Mouse (Mus musculus) myocyte (in vitro differentiated cells): ENCODE data around the gene Kcnh2. TPM values are rescaled to one million over a fixed set of nuclear protein-coding genes. Genes with fewer than 3 reads are reported as not detected.
"Not testable (repeated sequence)": the region's sequence is repeated elsewhere in the genome, so short reads cannot be mapped to it uniquely, and the experiment has no call there.

ENCODE experiments used
- H3K27me3 ChIP-seq: one replicate; pipeline ENCODE4 v1.6.1; 2011; ENCODE audit not compliant: control insufficient read depth, insufficient read depth, insufficient read length
- H3K36me3 ChIP-seq: one replicate; pipeline ENCODE4 v1.6.1; 2011; ENCODE audit not compliant: control insufficient read depth, insufficient read depth
- H3K4me2 ChIP-seq: one replicate; pipeline ENCODE4 v1.6.1; 2011; ENCODE audit warnings: low read depth, control low read depth
- H3K4me3 ChIP-seq: one replicate; pipeline ENCODE4 v1.5.1; 2011; ENCODE audit warnings: mild to moderate bottlenecking, control low read depth, moderate library complexity
- H3K79me2 ChIP-seq: one replicate; pipeline ENCODE4 v1.6.1; 2011; ENCODE audit not compliant: control insufficient read depth, insufficient read depth
- H3ac ChIP-seq: one replicate; pipeline ENCODE4 v1.6.1; 2011; ENCODE audit not compliant: control insufficient read depth, insufficient read length
- CEBPB ChIP-seq: IDR thresholded peaks from 2 replicates; pipeline ENCODE4 v1.6.1; 2011; ENCODE audit warnings: mild to moderate bottlenecking, moderate library complexity; ENCODE audit not compliant: poor library complexity, insufficient read depth, severe bottlenecking
- E2F4 ChIP-seq: IDR thresholded peaks from one replicate; pipeline ENCODE4 v1.6.1; 2011; ENCODE audit warnings: mild to moderate bottlenecking, control low read depth, moderate library complexity; ENCODE audit not compliant: insufficient read depth
- MAX ChIP-seq: IDR thresholded peaks from one replicate; pipeline ENCODE4 v1.6.1; 2011; ENCODE audit warnings: low read depth, mild to moderate bottlenecking, control low read depth
- MYOD1 ChIP-seq, 3 experiments: IDR thresholded peaks; one replicate each; pipeline ENCODE4 v1.6.1; 2011; ENCODE audit warnings: control low read depth in 2 of 3, low read depth in 2 of 3, mild to moderate bottlenecking in 2 of 3, moderate library complexity in 1 of 3; ENCODE audit not compliant: insufficient read length in 2 of 3, control insufficient read depth in 1 of 3
- MYOG ChIP-seq, 3 experiments: IDR thresholded peaks; one replicate each; pipeline ENCODE4 v1.6.1; 2011; ENCODE audit warnings: control low read depth in 2 of 3, low read depth in 2 of 3, mild to moderate bottlenecking in 2 of 3; ENCODE audit not compliant: insufficient read length in 2 of 3, control insufficient read depth in 1 of 3, insufficient read depth in 1 of 3
- POLR2A ChIP-seq: IDR thresholded peaks from one replicate; pipeline ENCODE4 v1.6.1; 2011; ENCODE audit warnings: low read depth, mild to moderate bottlenecking, control low read depth, moderate library complexity; ENCODE audit not compliant: insufficient read length
- POLR2AphosphoS2 ChIP-seq: IDR thresholded peaks from one replicate; pipeline ENCODE4 v1.6.1; 2011; ENCODE audit warnings: low read depth, control low read depth; ENCODE audit not compliant: insufficient read length
- REST ChIP-seq: IDR thresholded peaks from one replicate; pipeline ENCODE4 v1.6.1; 2011; ENCODE audit warnings: mild to moderate bottlenecking, control low read depth, moderate library complexity; ENCODE audit not compliant: insufficient read depth, insufficient read length
- SRF ChIP-seq: IDR thresholded peaks from one replicate; pipeline ENCODE4 v1.6.1; 2011; ENCODE audit warnings: low read depth; ENCODE audit not compliant: control insufficient read depth, insufficient read length
- TCF12 ChIP-seq: IDR thresholded peaks from one replicate; pipeline ENCODE4 v1.6.1; 2011; ENCODE audit warnings: mild to moderate bottlenecking, control low read depth; ENCODE audit not compliant: poor library complexity, insufficient read depth, severe bottlenecking
- TCF3 ChIP-seq: IDR thresholded peaks from one replicate; pipeline ENCODE4 v1.6.1; 2011; ENCODE audit warnings: low read depth, control low read depth; ENCODE audit not compliant: insufficient read length
- USF1 ChIP-seq: IDR thresholded peaks from one replicate; pipeline ENCODE4 v1.6.1; 2011; ENCODE audit warnings: low read depth, mild to moderate bottlenecking, control low read depth, moderate library complexity
- polyA plus RNA-seq: library from polyadenylated mRNA; unstranded; fragments of >200 nt; fragmentation: generic; extraction: Trizol; gene quantifications from one replicate; pipeline ENCODE4 v1.2.1, GENCODE M21; 2012; ENCODE audit warnings: missing spikeins

The Kcnh2 gene
- polyA plus RNA-seq, result 10.3 TPM

DNA sequence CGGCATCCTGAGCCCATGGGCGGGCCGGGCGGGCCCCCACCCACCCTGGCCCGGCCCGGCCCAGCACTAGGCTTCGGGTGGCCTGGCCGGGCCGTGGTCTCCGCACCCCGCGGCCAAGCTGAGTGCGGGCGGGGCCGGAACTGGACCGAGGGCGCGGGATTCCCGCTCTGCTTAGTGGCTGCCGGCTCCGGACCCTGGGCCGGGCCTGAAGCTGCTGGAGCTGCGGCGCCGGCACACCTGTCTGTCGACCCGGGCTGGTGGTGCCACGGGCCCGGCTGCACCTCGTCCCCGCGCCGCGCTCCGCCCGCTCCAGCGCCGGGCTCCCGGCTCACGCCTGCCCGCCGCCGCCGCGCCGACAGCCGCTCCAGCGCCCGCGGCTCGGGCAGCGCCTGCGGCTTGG, at the start of gene Kcnh2:
Kcnh2 (minus strand) TSS at position 327 of the 400 bp plus-strand sequence.
- Histone ChIP-seq H3K27me3 (no peaks in the 10 kb centered on the region), H3ac (peak within 1 kb of the TSS; percentile 44), H3K79me2 (no peaks in the 10 kb centered on the region), H3K4me3 (peak within 1 kb of the TSS; percentile 22), H3K4me2 (peak within 1 kb of the TSS; percentile 84), H3K36me3 (no peaks in the 10 kb centered on the region)
- peak in 1 of 3 experiments; percentile 22 for TF ChIP-seq MYOD1 (IDR thresholded peaks at IDR 0.05; ENCODE audit: control insufficient read depth in 1 of 3, insufficient read length in 2 of 3, low read depth in 2 of 3)
- TF ChIP-seq TCF12, result no peak

DNA sequence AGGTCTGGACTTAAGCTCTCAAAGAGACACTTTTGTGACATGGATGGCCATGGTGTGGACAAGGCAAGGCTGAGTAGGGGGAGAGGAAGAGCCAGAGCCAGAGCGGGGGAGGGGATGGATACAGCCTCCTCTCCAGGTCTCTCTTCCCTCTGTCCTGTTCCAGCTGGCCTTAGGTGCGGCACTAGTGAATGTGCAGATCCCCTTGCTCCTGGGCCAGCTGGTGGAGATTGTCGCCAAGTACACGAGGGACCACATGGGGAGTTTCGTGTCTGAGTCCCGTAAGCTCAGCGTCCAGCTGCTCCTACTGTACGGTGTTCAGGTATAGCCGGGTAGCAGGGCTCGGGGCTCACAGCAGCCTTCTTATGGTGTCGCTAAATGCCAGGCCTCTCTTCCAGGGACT, 49.0 kb upstream of the Kcnh2 start:
- TF ChIP-seq POLR2AphosphoS2 (no peak), REST (no peak), USF1 (no peak), TCF3 (no peak), MYOG (IDR thresholded peaks at IDR 0.05; ENCODE audit: control insufficient read depth in 1 of 3, insufficient read depth in 1 of 3, insufficient read length in 2 of 3, low read depth in 2 of 3) (no peak), TCF12 (no peak), MAX (no peak), E2F4 (no peak), POLR2A (no peak), SRF (no peak), MYOD1 (IDR thresholded peaks at IDR 0.05; ENCODE audit: control insufficient read depth in 1 of 3, insufficient read length in 2 of 3, low read depth in 2 of 3) (no peak), CEBPB (no peak)
- Histone ChIP-seq H3K27me3 (no peaks in the 10 kb centered on the region), H3K79me2 (no peaks in the 10 kb centered on the region), H3K4me3 (no peak overlapping the region), H3K36me3 (no peaks in the 10 kb centered on the region), H3K4me2 (no peak overlapping the region), H3ac (no peak overlapping the region)

DNA sequence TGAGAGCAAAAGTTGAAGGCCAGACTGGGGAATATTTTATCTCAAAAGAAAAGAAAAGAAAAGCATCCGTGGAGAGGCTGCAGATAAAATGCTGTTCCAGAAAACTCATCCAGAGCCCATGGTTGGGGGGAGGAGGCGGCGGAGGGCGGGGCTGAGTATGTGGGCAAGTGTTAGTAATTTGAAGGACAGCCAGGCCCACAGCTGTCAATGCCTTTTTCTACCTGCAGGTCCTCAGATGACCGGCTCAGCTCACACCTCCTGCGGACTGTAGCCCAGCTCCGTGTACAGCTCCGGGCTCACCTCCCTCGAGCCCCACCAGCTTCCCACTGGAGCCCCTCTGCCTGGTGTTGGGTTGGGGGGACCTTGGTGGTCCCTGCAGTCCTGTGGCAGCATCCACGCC, 48.3 kb upstream of the Kcnh2 start:
- TF ChIP-seq MYOG (IDR thresholded peaks at IDR 0.05; ENCODE audit: control insufficient read depth in 1 of 3, insufficient read depth in 1 of 3, insufficient read length in 2 of 3, low read depth in 2 of 3) (peak in 1 of 3 experiments; percentile 20), POLR2AphosphoS2 (no peak), TCF12 (no peak), E2F4 (no peak), POLR2A (no peak), MYOD1 (IDR thresholded peaks at IDR 0.05; ENCODE audit: control insufficient read depth in 1 of 3, insufficient read length in 2 of 3, low read depth in 2 of 3) (peak in 1 of 3 experiments; percentile 72), CEBPB (no peak), SRF (no peak)
- no peak overlapping the region for H3K4me2 ChIP-seq
- H3ac ChIP-seq, result no peak overlapping the region
- no peaks in the 10 kb centered on the region for H3K36me3 ChIP-seq
- H3K27me3 ChIP-seq, result no peaks in the 10 kb centered on the region
- H3K79me2 ChIP-seq, result no peaks in the 10 kb centered on the region
- no peak overlapping the region for H3K4me3 ChIP-seq

DNA sequence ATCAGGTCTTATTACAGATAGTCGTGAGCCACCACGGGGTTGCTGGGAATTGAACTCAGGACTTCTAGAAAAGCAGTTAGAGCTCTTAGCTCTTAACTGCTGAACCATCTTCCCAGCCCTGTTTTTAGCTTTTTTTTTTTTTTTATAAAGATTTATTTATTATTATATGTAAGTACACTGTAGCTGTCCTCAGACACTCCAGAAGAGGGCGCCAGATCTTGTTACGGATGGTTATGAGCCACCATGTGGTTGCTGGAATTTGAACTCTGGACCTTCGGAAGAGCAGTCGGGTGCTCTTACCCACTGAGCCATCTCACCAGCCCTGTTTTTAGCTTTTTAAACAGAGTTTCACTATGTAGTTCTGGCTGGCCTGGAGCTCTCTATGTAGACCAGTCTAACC, 44.9 kb upstream of the Kcnh2 start:
- not testable (repeated sequence) for H3ac ChIP-seq, H3K4me2 ChIP-seq, H3K79me2 ChIP-seq, H3K4me3 ChIP-seq, H3K36me3 ChIP-seq, H3K27me3 ChIP-seq

DNA sequence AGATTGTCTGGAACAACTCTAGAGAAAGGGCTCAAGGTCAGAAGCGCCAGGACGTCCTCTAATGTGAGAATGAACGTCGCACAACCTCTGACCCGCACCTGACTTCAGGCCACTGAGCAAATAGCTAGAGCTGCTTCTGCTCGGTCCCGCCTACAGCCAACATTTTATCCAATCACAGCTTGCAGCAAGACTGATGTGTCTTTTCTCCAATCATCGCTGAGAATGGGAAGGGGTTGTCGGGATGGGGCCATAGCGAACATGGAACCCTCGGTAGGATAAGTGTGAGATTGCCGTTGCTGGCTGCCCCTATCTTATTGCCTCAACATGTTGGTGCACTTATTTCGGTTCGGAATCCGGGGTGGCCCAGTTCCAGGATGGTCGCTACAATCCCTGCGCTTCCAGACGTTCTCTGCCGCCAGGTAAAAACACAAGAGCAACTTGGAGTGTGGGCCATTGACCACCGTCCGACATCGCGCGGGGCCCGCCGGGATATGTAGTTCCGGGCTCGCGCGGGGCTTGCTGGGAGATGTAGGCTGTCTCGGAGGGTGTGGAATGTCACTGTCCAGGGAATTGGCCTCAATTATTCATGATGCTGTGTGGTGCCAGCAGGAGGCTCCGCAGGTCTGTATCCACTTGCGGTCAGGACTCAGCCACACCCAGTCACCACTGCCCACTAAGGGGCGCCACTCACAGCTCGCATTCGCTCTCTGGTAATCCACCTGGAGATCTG, 42.9 kb upstream of the Kcnh2 start:
- H3K4me3 ChIP-seq, result peak overlapping the region; percentile 28
- no peaks in the 10 kb centered on the region for H3K36me3 ChIP-seq
- no peaks in the 10 kb centered on the region for H3K27me3 ChIP-seq
- peak; percentile 20 for TF ChIP-seq POLR2AphosphoS2
- TF ChIP-seq TCF3, result no peak
- peak in 1 of 3 experiments; percentile 38 for TF ChIP-seq MYOG (IDR thresholded peaks at IDR 0.05; ENCODE audit: control insufficient read depth in 1 of 3, insufficient read depth in 1 of 3, insufficient read length in 2 of 3, low read depth in 2 of 3)
- peak; percentile 36 for TF ChIP-seq SRF
- peak; percentile 41 for TF ChIP-seq POLR2A
- no peak for TF ChIP-seq TCF12
- no peak for TF ChIP-seq MAX
- peak in 1 of 3 experiments; percentile 51 for TF ChIP-seq MYOD1 (IDR thresholded peaks at IDR 0.05; ENCODE audit: control insufficient read depth in 1 of 3, insufficient read length in 2 of 3, low read depth in 2 of 3)
- no peak for TF ChIP-seq CEBPB
- no peak for TF ChIP-seq E2F4
- no peak for TF ChIP-seq REST
- peak; percentile 21 for TF ChIP-seq USF1
- no peaks in the 10 kb centered on the region for H3K79me2 ChIP-seq
- H3ac ChIP-seq, result no peak overlapping the region
- peak overlapping the region; percentile 81 for H3K4me2 ChIP-seq
